Mouse (Mus musculus) ES-E14 (cell line): ENCODE data around the gene Igf2r.

Experiments
- CHD2 ChIP-seq: IDR thresholded peaks from 2 replicates; pipeline ENCODE4 v1.6.1; 2014; ENCODE audit warnings: mild to moderate bottlenecking, low read depth, low read length, inconsistent platforms
- HCFC1 ChIP-seq: IDR thresholded peaks from 2 replicates; pipeline ENCODE4 v1.6.1; 2012; ENCODE audit warnings: low read length, inconsistent platforms, borderline replicate concordance; ENCODE audit not compliant: insufficient read depth
- ZC3H11A ChIP-seq: IDR thresholded peaks from 2 replicates; pipeline ENCODE4 v1.6.1; 2012; ENCODE audit warnings: low read depth, mild to moderate bottlenecking, inconsistent platforms, low read length, borderline replicate concordance

GRCm38 (mm10) chr17:12655826-12656225 is 113.6 kb downstream of the Igf2r start:
- TF ChIP-seq ZC3H11A (no peak), CHD2 (no peak), HCFC1 (no peak)
